Mouse (Mus musculus) urinary bladder, postnatal 14 days (tissue): ENCODE results near the gene Ramp1.
A peak's percentile ranks its signal among the peaks of the same experiment; 100 is the strongest.

ENCODE experiments used
- DNase-seq: peaks from one replicate; pipeline ENCODE4 v3.0.0; 2021; ENCODE audit warnings: low spot score

The Ramp1 gene

DNA sequence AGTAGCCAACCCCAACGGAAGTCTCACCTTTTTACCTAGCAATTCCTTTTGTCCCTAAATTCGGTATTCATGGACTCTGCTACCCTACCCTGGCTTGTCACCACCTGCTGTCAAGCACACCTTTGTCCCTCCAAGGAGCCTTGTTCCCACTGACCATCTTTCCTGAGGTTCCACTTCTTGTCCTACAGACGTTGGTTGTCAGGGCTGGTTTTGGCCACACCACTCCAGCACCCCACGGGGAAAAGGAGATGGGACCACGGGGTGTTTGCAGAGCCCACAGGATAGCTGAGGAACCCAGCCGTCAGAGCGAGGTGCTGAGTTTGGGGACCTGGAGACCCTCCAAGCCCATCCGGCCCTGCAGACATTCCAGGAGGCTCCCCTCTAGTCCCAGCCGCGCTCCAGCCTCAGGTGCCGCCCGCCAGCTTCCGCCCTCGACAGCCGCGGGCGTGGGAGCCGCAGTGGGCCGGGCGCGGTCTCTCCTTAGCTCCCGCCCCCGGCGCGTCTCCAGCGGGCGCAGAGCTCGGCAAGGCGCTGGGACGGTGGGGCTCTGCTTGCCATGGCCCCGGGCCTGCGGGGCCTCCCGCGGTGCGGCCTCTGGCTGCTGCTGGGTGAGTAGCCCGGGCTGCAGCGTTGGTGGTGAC is at the start of gene Ramp1:
Gene Ramp1, plus strand, starts transcription at position 290 of the 641 bp plus-strand sequence.
- peak; percentile 58 for DNase-seq

DNA sequence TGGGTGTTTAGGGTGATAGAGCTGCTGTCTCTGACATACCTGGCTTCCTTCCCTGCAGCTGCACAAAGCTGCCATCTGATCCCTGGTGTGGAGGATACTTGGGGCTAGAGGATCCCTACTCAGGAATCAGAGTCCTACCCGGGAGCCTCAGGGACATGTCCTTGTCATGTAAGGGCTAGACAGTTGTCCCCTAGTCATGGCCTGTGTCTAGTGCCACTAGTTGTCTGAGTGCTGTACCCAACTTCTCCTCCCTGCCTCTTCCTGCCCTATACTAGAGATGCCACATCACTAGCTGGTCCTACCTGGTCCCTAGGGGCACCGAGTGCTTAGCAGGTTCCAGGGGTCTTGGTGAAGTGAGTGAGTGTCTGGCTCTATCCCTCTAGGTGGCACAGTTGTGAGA is 42.6 kb upstream of the Ramp1 start:
- no peak for DNase-seq

DNA sequence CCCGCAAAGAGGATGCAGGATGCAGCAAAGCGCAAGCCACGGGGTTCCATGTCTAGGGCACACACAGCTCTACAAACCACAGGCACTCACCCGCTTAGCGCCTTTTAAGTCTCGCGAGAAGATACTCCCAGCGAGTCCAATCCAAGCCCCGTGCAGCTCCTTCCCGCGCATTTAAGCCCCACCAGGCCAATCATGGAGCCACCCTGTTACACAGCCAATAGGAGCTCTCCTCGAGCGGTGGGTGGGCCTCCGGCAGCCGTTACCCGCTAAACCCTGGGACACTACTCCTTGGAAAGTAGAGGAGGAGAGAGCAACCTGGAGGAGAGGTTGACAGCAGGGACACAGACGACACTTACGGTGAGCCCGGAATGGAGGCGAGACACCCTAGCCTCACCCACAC is 34.8 kb upstream of the Ramp1 start, which contains the start of gene Rbm44:
Gene Rbm44, plus strand, starts transcription at position 277 of the 400 bp plus-strand sequence.
- DNase-seq: no peak

DNA sequence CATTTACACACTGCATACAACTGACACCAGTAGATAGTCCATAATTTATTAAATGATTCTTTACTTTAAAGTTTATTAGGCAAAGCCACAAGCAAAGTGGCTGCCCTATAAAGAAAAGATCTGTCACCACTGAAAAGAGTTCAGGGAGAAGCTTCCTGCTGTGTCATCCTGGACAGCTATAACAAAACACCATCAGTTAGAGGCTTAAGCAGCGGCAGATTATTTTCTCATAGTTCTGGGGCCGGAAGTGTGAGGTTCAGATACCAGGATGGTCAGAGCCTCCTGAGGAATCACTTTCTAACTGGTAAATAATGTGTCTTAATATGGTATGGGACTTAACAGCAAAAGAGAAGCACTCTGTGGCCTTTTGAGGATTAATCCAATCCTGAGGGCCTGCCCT is 28.1 kb upstream of the Ramp1 start:
- DNase-seq: no peak

DNA sequence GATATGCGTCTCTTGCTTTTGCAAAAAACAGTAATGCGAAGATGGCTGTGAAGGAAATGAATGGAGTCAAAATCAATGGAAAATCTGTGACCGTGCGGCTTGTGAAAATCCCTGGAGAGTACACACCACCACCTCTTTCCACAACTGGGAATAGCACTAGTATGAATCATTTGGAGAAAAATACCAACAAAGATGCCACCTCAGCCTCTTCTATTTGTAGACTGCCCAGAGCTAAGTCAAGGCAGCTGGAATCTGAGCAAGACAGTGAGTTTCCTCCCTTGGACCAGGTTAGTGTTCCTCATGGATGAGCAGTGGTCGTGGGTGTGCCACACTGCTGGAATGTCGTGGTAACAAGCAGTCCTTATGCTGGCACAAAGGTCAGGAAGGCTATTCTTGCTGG is 12.8 kb upstream of the Ramp1 start:
- no peak for DNase-seq

DNA sequence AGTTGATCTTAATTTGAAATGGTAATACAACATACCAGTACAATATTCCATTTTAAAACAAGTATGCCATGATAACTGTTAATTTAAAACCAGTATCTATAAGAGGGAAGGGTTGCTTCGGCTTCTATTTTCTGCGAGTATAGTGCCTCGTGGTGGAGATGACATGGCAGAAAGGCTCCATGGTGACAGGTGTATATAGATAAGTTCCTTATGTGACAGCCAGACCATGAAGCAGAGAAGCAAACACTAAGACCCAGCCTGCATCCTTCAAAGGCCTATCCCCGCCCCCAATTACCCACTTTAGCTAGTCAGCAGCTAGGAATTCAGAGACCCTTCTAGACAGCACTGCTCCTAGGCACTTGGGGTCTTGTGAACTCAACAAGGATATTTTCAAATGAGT is 10.5 kb upstream of the Ramp1 start:
- no peak for DNase-seq

DNA sequence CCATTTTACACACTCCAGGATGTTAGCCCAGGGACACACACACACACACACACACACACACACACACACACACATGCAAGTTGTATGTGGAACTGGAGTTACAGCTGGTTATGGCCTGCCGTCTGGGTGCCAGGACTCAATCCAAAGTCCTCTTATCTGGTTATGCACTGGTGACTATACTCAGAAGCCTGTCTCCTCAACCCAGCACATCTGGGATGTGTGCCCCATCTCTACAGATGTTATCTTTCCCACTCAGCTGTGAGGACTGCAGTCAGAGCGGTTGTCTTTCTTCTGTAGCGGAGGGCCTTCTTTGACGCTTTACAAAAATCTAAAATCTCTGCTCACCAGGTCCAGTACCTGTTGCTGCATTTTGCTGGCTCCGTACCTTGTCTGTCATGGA is 4.8 kb upstream of the Ramp1 start:
- DNase-seq: no peak

DNA sequence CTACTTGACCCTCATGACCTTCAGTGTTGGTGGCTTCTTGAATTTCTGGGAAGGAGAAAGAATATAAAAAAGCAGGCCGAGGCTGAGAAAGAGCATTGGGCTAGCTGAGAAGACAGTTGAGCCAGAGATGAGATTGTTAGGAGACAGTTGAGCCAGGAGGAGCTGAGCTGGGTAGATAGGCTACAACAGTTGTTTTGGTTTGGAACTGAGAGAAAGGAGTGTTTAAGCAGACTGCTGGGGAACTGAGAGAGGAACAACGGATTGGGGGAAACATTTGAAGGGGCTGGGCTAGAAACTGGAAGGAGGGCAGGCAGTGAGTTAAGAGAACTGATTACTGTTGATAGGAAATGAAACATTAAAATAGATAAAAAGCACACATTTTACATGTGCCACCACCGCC is 3.6 kb upstream of the Ramp1 start:
- no peak for DNase-seq

DNA sequence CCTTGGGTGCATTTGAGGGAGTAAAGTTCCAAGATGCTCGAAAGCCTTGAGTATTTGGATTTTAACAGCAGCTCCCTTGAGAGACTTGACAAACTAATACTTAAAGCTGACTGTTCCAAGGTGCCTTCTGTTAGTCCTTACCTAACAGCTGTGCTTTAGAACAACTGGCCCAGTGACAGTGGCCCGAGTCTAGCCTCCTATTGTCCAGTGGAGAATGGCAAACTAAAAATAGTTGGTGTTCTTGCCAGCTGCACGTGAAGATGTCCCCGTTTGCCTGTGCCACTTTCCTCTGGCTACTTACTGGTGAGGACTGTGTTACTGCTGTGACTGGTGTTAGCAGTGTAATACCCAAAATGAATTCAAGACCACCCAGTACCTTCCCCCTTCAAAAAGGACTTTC is 2.8 kb upstream of the Ramp1 start:
- no peak for DNase-seq

DNA sequence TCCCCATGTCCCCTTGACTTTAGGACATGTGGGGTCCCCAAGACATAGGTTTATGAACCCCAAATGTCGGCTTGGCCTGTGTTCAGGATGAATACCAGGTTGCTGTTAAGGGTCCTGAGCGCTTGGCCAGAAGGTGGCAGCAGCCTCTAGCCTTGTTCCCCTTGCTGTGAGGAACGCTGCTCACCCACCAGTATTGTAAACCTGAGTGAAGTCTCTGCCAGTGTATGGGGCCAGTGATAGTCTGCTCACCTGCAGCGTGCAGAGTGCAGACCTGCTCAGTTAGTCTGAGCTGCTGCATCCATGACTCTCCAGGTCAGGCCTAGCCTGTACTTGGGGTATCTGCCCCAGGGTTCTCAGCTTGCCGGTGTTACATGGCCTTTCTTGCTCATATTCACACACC is 536 bp upstream of the Ramp1 start:
- DNase-seq: peak; percentile 75

DNA sequence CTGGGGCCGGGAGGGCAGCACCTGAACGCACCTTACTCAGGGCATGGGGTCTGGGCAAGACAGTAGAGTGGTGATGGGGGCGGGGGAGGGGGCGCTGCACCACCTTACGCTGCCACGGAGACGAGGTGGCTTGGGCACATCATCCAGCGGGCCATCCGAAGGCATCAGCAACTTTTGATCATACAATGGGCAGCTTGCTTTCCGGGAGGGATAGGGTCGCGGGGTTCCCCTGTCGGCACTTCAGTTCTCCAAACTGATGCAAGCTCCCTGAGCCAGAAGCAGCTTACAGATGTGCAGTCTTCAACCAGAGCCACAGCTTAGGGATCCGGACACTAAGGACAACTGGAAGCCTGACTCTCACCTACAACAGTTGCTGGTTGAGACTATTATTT is 548 bp downstream of the Ramp1 start:
- DNase-seq: no peak

DNA sequence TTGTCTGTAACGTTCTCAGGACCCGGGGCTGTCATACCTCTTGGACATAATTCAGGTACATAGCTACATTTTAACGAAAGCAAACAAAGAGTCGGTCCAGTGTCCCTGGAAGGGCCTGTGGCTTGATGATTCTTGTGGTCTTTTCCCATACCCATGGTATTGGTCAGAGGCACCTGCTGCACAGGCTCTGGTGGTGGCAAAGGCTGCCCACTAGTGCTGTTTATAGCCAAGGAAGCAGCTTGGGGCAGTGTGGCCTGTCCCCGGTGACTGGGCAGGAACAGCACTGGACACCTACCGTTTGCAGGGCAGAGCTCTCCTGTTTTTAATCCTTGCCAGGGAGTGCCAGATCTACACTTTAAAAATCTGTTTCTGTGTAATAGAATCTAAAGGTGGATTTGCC is 1.1 kb downstream of the Ramp1 start:
- no peak for DNase-seq

DNA sequence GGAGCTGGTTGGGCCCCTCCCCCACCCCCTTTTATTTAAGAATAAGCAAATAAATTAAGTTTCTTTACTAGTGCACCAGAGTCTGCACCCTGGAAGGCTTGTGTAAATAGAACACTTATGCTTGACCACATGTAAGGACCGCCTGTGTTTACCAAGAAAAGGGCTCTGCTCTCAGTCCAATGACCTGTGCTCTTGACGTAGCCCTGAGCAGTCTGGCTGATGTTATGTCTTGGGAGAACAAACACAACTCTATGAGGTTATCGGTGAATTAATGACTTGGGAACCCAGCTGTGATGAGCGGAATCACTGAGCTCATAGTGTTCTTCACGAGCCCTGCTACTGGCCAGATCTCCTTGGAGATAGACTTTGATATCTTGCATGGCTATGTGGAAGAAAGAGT is 1.6 kb downstream of the Ramp1 start:
- no peak for DNase-seq

DNA sequence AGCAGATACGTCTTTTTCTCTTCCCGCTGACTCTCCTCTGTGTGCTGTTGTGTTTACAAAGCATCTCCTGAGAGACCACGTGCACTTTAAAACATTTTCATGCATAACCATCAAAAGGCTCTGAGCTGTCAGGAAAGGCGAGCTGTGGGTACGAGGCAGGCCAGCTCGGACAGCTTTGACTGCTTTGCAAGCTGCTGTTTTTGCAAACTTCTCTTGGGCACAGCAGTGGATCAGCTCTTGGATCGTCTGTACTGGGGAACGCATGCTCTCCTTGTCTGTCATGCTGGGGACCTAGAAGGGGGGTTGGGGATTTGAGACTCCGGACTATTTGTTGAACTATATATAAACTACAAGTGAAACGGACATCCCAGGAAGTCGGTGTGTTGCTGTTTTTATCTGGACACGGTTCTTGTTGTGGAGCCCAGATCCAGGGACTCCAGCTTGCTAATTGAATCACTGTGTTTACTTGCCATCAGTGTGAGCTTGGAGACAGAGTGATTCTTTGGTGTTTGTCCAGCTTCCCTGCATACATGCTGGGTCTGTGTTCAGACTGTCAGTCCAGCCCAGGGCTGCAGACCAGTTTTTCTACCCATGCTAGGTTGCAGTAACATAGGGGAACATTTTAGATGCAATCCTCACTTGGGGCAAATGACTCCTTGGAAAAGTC is 2.3 kb downstream of the Ramp1 start:
- DNase-seq: no peak

DNA sequence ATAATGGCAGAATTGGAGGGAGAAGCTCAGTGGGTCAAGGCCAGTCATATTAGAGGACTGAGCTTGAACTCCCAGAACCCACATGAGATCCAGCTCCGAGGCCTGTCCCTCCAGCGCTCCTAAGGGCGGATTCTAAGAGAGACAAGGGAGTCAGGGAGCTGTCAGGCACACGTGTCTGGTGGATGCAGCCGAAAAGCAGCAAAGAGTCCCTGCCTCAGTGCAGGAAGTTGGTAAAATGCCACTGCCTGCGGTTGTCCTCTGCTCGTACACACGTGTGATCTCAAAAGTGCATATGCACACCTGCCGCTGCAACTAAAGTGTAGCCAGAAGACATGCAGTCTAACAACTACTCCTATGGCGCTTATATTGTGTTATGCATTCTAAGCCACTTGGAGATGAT is 3.7 kb downstream of the Ramp1 start:
- DNase-seq: no peak

DNA sequence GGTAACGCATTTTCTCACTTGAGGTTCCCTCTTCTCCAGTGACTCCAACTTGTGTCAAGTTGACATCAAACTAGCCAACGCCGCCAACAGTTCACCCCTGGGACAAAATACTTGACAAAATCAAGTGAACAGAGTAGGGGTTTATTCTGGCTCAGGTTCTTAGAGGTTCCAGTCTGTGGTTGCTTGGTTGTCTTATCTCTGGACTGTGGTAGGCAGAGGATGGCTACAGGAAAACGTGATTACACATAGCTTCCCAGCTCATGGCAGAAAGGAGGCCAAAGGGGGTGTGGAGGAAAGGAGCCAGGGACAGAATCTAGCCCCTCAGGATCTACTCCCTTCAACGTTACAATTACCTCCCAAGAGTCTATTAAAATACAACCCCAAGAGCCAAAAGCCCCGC is 7.1 kb downstream of the Ramp1 start:
- no peak for DNase-seq

DNA sequence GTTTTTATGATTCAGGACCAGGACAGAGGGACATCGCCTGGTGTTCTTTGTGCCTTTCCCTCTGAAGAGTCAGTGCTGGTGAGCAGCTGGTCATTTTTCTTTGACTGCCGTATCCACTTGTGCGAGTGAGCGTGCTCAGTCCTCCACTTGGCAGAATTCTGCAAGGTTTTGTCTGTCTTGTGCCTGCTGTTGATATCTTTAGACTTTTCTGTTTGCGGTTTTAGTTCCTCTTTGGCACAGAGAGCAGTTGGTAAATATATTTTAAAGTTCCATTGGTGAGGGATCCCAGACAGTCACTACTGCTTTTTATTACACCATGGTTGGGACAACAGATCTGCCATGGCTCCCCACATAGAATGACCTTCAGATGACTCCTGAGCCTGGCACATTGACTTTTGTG is 7.7 kb downstream of the Ramp1 start:
- DNase-seq: no peak

DNA sequence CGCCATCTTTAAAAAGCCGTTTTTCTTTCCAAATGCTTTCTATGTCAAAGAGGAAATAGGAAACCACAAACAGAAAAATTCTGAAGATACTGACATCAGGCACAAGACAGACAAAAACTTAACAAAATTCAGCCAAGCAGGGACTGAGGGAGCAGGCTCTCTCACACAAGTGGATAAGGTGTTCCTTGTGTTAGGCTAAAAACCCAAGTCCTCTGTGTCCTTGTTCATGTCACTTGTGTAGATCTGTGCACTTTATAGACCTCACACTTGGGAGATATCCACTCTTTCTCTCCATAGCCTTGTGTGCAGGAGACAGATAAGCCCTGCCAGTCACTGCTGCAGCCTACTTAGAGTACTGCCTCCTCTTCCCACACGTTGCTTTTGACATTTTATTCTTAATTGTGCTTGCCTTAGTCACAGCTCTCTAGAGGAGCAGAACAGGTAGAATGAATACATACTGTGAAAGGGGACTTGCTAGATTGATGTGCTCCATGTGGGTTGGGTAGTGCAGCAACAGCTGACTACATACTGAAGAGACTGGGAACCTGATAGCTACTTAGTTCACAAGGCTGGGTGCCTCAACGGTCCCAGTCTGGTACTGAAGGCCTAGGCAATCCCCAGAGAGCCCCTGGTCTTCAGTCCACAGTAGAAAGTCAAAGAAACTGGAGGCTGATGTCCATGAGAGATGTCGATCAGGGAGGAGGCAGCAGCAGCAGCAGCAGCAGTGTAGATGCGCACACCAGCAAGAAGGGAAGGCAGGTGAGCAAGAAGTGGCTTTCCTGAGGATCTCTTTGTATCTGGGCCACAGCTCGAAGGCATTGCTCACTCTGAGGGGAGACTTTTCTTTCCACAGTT is 8.4 kb downstream of the Ramp1 start:
- no peak for DNase-seq

DNA sequence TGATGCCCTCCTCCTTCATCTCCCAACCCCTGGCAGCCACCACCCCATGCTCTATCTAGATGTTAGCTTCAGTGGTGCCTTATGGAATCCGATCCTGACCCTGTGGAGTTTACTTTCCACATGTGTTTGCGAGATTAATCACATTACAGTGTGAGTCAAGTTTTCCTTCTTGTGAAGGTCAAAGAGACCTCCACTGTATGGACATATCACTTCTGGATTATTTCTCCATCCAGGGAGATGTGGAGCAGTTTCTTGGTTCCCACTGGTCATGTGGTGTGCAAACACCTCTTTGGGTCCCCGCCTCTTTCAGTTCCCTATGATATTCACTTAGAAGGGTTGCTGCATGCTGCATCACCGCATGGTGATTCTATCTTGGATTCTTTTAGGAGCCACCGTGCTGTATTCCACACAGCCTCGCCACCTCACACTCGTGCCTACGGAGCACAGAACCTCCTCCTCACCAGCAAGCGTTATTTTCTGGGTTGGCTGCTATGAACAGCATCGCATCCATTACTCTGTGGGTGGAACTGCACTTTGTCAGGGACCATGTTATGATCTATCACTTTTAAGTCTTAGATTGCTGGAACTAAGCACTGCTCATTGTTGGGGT is 9.3 kb downstream of the Ramp1 start:
- no peak for DNase-seq

DNA sequence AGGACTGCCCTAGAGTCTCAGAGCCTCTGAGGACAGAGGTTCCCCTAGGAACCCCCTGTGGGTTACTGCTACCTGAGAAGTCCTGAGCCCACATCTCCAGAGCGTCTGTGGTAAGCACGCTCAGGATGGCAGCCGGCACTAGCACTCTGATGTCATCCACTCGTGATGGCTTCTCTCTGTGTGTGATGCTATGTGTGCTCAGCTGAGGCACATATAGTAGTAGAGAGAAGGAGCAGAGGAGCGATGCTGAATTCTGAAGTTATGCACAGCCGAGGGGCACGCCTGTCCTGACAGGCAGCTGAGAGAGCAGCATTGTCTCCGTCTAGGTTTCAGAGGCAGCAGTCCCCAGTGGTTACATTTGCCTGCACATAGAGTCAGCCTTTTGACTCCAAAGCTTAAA is 12.6 kb downstream of the Ramp1 start:
- no peak for DNase-seq

DNA sequence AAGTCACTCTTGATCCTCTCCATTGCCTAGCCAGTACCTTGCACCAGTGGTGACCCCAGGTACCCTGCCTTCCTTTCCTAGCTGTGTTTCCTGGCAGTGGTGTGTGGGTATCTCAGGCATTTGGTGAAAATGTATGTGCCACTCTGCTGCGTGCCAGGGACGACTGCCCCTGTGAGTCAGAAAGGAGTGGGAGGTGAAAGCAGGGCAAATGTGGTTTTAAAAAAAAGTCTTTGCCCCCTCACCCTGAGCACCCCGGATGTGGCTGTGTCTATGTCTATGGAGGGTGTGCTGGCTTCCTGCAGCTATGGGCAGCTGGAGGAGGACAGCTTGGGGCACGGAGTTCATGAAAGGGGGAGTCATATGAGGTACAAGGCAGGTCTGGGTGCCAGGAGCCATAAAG is 13.6 kb downstream of the Ramp1 start:
- DNase-seq: no peak

DNA sequence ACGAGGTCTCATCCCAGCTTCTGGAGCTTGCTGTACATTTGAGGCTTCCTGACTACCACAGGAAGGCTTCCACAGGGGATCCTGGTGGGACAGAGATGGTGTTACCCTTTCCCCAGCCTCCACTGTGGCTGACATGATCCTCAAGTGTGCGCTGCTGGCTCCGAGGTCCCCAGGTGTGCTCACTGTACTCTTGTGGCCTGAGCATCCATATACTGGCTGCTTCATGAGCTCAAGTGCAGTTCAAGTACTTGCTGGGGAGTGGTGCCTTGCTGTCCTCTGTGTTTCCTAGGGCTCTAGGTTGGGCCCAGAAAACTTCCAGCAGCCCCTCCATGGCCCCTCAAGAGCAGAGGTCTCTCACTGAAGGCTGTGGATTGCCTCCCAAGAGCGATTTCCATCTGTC is 14.1 kb downstream of the Ramp1 start:
- no peak for DNase-seq

DNA sequence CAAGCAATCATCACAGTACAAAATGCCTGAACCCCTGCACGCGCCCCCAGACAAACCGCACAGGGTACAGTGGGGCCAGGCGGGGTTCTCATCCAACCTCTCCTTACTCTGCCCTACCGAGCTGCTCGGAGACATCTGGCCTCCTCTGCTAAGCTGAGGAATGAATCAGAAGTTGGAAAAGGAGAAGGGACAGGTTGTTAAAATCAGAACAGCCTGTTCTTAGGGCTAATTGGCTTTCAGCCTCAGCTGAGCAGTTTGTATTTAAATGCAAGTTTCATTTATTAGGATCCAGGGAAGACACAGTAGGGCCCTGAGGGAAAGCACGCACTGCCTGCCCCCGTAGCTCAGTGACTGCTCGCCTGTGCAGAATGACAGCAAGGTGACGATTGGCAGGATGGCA is 20.2 kb downstream of the Ramp1 start:
- no peak for DNase-seq
